Mouse (Mus musculus) CD4-positive, CD25-positive, alpha-beta regulatory T cell, adult 2 months (primary cell): Measurements from ENCODE around the gene Aldh1l1.

Source experiments
- DNase-seq: peaks from one replicate; pipeline ENCODE4 v3.0.0-alpha.2; 2012; ENCODE audit warnings: low read depth, low spot score

The Aldh1l1 gene

GRCm38 (mm10) chr6:90486176-90486921 is at the start of gene Aldh1l1:
Gene Aldh1l1 (plus strand): TSS chr6:90486427.
- DNase-seq, result no peak

- no peak for DNase-seq
Measured at GRCm38 (mm10) chr6:90437041-90437440, 49.2 kb upstream of the Aldh1l1 start.

- DNase-seq, result no peak
Measured at GRCm38 (mm10) chr6:90446883-90447282, 39.3 kb upstream of the Aldh1l1 start.

GRCm38 (mm10) chr6:90450179-90450578 is 36.0 kb upstream of the Aldh1l1 start:
- DNase-seq, result peak; percentile 41

GRCm38 (mm10) chr6:90450697-90451096 is 35.5 kb upstream of the Aldh1l1 start:
- DNase-seq, result no peak

GRCm38 (mm10) chr6:90451512-90451911 is 34.7 kb upstream of the Aldh1l1 start:
- no peak for DNase-seq

GRCm38 (mm10) chr6:90452603-90453002 is 33.6 kb upstream of the Aldh1l1 start:
- DNase-seq, result no peak

- no peak for DNase-seq
Measured at GRCm38 (mm10) chr6:90453751-90454150, 32.5 kb upstream of the Aldh1l1 start.

- no peak for DNase-seq
Measured at GRCm38 (mm10) chr6:90457421-90457820, 28.8 kb upstream of the Aldh1l1 start.

GRCm38 (mm10) chr6:90461181-90461580 is 25.0 kb upstream of the Aldh1l1 start:
- no peak for DNase-seq

- no peak for DNase-seq
Measured at GRCm38 (mm10) chr6:90461771-90462170, 24.5 kb upstream of the Aldh1l1 start.

GRCm38 (mm10) chr6:90462181-90462706 is 24.0 kb upstream of the Aldh1l1 start, which contains the start of gene Klf15:
Gene Klf15 (plus strand): TSS chr6:90462576.
- no peak for DNase-seq

- DNase-seq, result no peak
Measured at GRCm38 (mm10) chr6:90462841-90463227, 23.4 kb upstream of the Aldh1l1 start.

GRCm38 (mm10) chr6:90463228-90463862 is 22.9 kb upstream of the Aldh1l1 start:
- no peak for DNase-seq

- DNase-seq, result no peak
Measured at GRCm38 (mm10) chr6:90463890-90464421, 22.3 kb upstream of the Aldh1l1 start.

- no peak for DNase-seq
Measured at GRCm38 (mm10) chr6:90465028-90465640, 21.1 kb upstream of the Aldh1l1 start.

- DNase-seq, result no peak
Measured at GRCm38 (mm10) chr6:90466079-90466478, 20.1 kb upstream of the Aldh1l1 start.

GRCm38 (mm10) chr6:90466847-90467410 is 19.3 kb upstream of the Aldh1l1 start:
- DNase-seq, result no peak

GRCm38 (mm10) chr6:90468216-90468615 is 18.0 kb upstream of the Aldh1l1 start:
- DNase-seq, result no peak

- DNase-seq, result no peak
Measured at GRCm38 (mm10) chr6:90469041-90469440, 17.2 kb upstream of the Aldh1l1 start.

GRCm38 (mm10) chr6:90470255-90470654 is 16.0 kb upstream of the Aldh1l1 start:
- no peak for DNase-seq
